In genomic region chr12:45256309-45256708, GRCm38 (mm10) we compare ENCODE assay signal across 22 mouse cellular contexts.
A peak's percentile ranks its signal among the peaks of the same experiment; 100 is the strongest.
DNase-seq lines count a peak whose midpoint lies in the region; ATAC-seq and TF ChIP-seq lines count a peak whose summit lies in the region.
"Had no signal": no experiment of that assay in that cellular context is flagged by ENCODE, and none has a peak within 500 bp of the region (broad histone marks: within the 10 kb centered on the region; RNA-seq: fewer than 3 reads in every experiment).

No protein-coding gene starts in this region.

- H3K27ac ChIP-seq in forebrain, embryonic 11.5 days (ENCODE audit: low read depth, low read length), result no peak overlapping the region
- no peak overlapping the region for H3K27ac ChIP-seq in forebrain, embryonic 15.5 days (replicated peaks)
- no peak overlapping the region for H3K27ac ChIP-seq in hindbrain, embryonic 12.5 days
- no peak overlapping the region for H3K27ac ChIP-seq in hindbrain, embryonic 10.5 days
- H3K27ac ChIP-seq in kidney, postnatal 0 days, result no peak overlapping the region
- H3K27ac ChIP-seq in embryonic facial prominence, embryonic 12.5 days, result no peak overlapping the region
- H3K27ac ChIP-seq: embryonic facial prominence, embryonic 13.5 days; embryonic facial prominence, embryonic 15.5 days; forebrain, embryonic 10.5 days; forebrain, embryonic 13.5 days had no signal

- no peak for TF ChIP-seq CTCF in kidney, postnatal 0 days (IDR thresholded peaks at IDR 0.05; ENCODE audit: low read depth)

- no peak for DNase-seq in forebrain, embryonic 11.5 days (ENCODE audit: low spot score)
- no peak for DNase-seq in hindbrain, embryonic 10.5 days (ENCODE audit: low spot score)
- DNase-seq in kidney, postnatal 0 days (ENCODE audit: low spot score), result no peak
- no peak for DNase-seq in kidney, postnatal 10 days
- no peak for DNase-seq in cerebellum, postnatal 10 days
- DNase-seq: adrenal gland, adult 2 months; adrenal gland, postnatal 10 days; adrenal gland, postnatal 25 days; cerebellum, adult 11 months; cerebellum, adult 18-20 months; cerebellum, adult 8-10 months; cerebellum, adult 9-11 months; cerebellum, postnatal 25 days had no signal

- 83% methylated on average over 5 of the region's 5 CpGs for WGBS in forebrain, embryonic 11.5 days
- 91% methylated on average over 5 of the region's 5 CpGs for WGBS in forebrain, embryonic 15.5 days
- 93% methylated on average over 5 of the region's 5 CpGs for WGBS in hindbrain, embryonic 12.5 days
- WGBS in hindbrain, embryonic 10.5 days, result 93% methylated on average over 5 of the region's 5 CpGs
- WGBS in kidney, postnatal 0 days, result 88% methylated on average over 5 of the region's 5 CpGs
- WGBS in embryonic facial prominence, embryonic 12.5 days, result 90% methylated on average over 5 of the region's 5 CpGs

- H3K4me2 ChIP-seq in forebrain, embryonic 11.5 days (ENCODE audit: low read depth, low read length, severe bottlenecking), result no peak overlapping the region
- H3K4me2 ChIP-seq in forebrain, embryonic 15.5 days (replicated peaks), result no peak overlapping the region
- no peak overlapping the region for H3K4me2 ChIP-seq in hindbrain, embryonic 12.5 days (replicated peaks)
- no peak overlapping the region for H3K4me2 ChIP-seq in kidney, postnatal 0 days (ENCODE audit: low read length)
- H3K4me2 ChIP-seq in embryonic facial prominence, embryonic 12.5 days (replicated peaks), result no peak overlapping the region
- H3K4me2 ChIP-seq: embryonic facial prominence, embryonic 13.5 days; embryonic facial prominence, embryonic 15.5 days; forebrain, embryonic 13.5 days had no signal

- H3K9me3 ChIP-seq in forebrain, embryonic 11.5 days (ENCODE audit: control insufficient read depth, low read length), result no peaks in the 10 kb centered on the region
- H3K9me3 ChIP-seq in forebrain, embryonic 15.5 days, result no peaks in the 10 kb centered on the region
- H3K9me3 ChIP-seq in hindbrain, embryonic 12.5 days (replicated peaks), result no peaks in the 10 kb centered on the region
- no peaks in the 10 kb centered on the region for H3K9me3 ChIP-seq in hindbrain, embryonic 10.5 days
- no peaks in the 10 kb centered on the region for H3K9me3 ChIP-seq in kidney, postnatal 0 days (replicated peaks; ENCODE audit: low read length)
- no peaks in the 10 kb centered on the region for H3K9me3 ChIP-seq in embryonic facial prominence, embryonic 12.5 days
- H3K9me3 ChIP-seq: embryonic facial prominence, embryonic 13.5 days; embryonic facial prominence, embryonic 15.5 days; forebrain, embryonic 10.5 days; forebrain, embryonic 13.5 days had no signal

- 0 out of 2 replicates have a peak, but pooled peaks have one; percentile 18 for ATAC-seq in forebrain, embryonic 11.5 days (replicated peaks; ENCODE audit: low FRiP score)
- ATAC-seq in forebrain, embryonic 15.5 days (replicated peaks), result no peak
- ATAC-seq in hindbrain, embryonic 12.5 days (ENCODE audit: low FRiP score), result 0 out of 2 replicates have a peak, but pooled peaks have one; percentile 26
- ATAC-seq in kidney, postnatal 0 days (replicated peaks; ENCODE audit: low FRiP score, low read depth), result peak; percentile 33; the same call in 1 of the 2 replicates
- peak; percentile 47; the same call in 1 of the 2 replicates for ATAC-seq in embryonic facial prominence, embryonic 12.5 days (ENCODE audit: insufficient number of reproducible peaks, insufficient read depth, low FRiP score, low TSS enrichment)
- ATAC-seq: forebrain, embryonic 13.5 days; forebrain, embryonic 16.5 days had no signal

- H3K36me3 ChIP-seq in forebrain, embryonic 11.5 days (ENCODE audit: control insufficient read depth, insufficient read depth, low read length), result no peaks in the 10 kb centered on the region
- no peaks in the 10 kb centered on the region for H3K36me3 ChIP-seq in forebrain, embryonic 15.5 days
- no peaks in the 10 kb centered on the region for H3K36me3 ChIP-seq in hindbrain, embryonic 12.5 days
- no peaks in the 10 kb centered on the region for H3K36me3 ChIP-seq in hindbrain, embryonic 10.5 days
- no peaks in the 10 kb centered on the region for H3K36me3 ChIP-seq in kidney, postnatal 0 days (ENCODE audit: insufficient read depth, low read length)
- no peaks in the 10 kb centered on the region for H3K36me3 ChIP-seq in embryonic facial prominence, embryonic 12.5 days
- H3K36me3 ChIP-seq: embryonic facial prominence, embryonic 13.5 days; embryonic facial prominence, embryonic 15.5 days; forebrain, embryonic 10.5 days had no signal

- no peak overlapping the region for H3K9ac ChIP-seq in forebrain, embryonic 11.5 days (ENCODE audit: low read length)
- no peak overlapping the region for H3K9ac ChIP-seq in forebrain, embryonic 15.5 days (replicated peaks)
- no peak overlapping the region for H3K9ac ChIP-seq in hindbrain, embryonic 12.5 days
- no peak overlapping the region for H3K9ac ChIP-seq in kidney, postnatal 0 days (ENCODE audit: low read depth, low read length)
- no peak overlapping the region for H3K9ac ChIP-seq in embryonic facial prominence, embryonic 12.5 days
- H3K9ac ChIP-seq: embryonic facial prominence, embryonic 13.5 days; embryonic facial prominence, embryonic 15.5 days; forebrain, embryonic 13.5 days had no signal

- no peaks in the 10 kb centered on the region for H3K4me1 ChIP-seq in forebrain, embryonic 11.5 days (replicated peaks; ENCODE audit: control insufficient read depth, insufficient read depth, low read length)
- no peaks in the 10 kb centered on the region for H3K4me1 ChIP-seq in forebrain, embryonic 15.5 days
- H3K4me1 ChIP-seq in hindbrain, embryonic 12.5 days, result no peaks in the 10 kb centered on the region
- H3K4me1 ChIP-seq in hindbrain, embryonic 10.5 days (replicated peaks), result no peaks in the 10 kb centered on the region
- H3K4me1 ChIP-seq in kidney, postnatal 0 days (replicated peaks; ENCODE audit: insufficient read depth, low read length), result no peaks in the 10 kb centered on the region
- no peaks in the 10 kb centered on the region for H3K4me1 ChIP-seq in embryonic facial prominence, embryonic 12.5 days
- H3K4me1 ChIP-seq: embryonic facial prominence, embryonic 13.5 days; embryonic facial prominence, embryonic 15.5 days; forebrain, embryonic 10.5 days; forebrain, embryonic 13.5 days had no signal

- H3K27me3 ChIP-seq in forebrain, embryonic 11.5 days (ENCODE audit: control insufficient read depth, insufficient read depth, low read length), result no peaks in the 10 kb centered on the region
- no peaks in the 10 kb centered on the region for H3K27me3 ChIP-seq in forebrain, embryonic 15.5 days
- H3K27me3 ChIP-seq in hindbrain, embryonic 12.5 days, result no peaks in the 10 kb centered on the region
- no peaks in the 10 kb centered on the region for H3K27me3 ChIP-seq in hindbrain, embryonic 10.5 days (ENCODE audit: insufficient read depth, poor library complexity, severe bottlenecking)
- no peaks in the 10 kb centered on the region for H3K27me3 ChIP-seq in kidney, postnatal 0 days (ENCODE audit: insufficient read depth, low read length)
- H3K27me3 ChIP-seq in embryonic facial prominence, embryonic 12.5 days, result no peaks in the 10 kb centered on the region
- H3K27me3 ChIP-seq: embryonic facial prominence, embryonic 13.5 days; embryonic facial prominence, embryonic 15.5 days; forebrain, embryonic 13.5 days had no signal

- H3K4me3 ChIP-seq in forebrain, embryonic 11.5 days (ENCODE audit: low read depth, low read length), result no peak overlapping the region
- no peak overlapping the region for H3K4me3 ChIP-seq in forebrain, embryonic 15.5 days
- no peak overlapping the region for H3K4me3 ChIP-seq in hindbrain, embryonic 12.5 days
- H3K4me3 ChIP-seq in hindbrain, embryonic 10.5 days, result no peak overlapping the region
- H3K4me3 ChIP-seq in kidney, postnatal 0 days (replicated peaks; ENCODE audit: low read depth, low read length), result no peak overlapping the region
- H3K4me3 ChIP-seq in embryonic facial prominence, embryonic 12.5 days, result no peak overlapping the region
- H3K4me3 ChIP-seq: embryonic facial prominence, embryonic 13.5 days; embryonic facial prominence, embryonic 15.5 days; erythroblast, embryonic 14.5 days; forebrain, embryonic 10.5 days; forebrain, embryonic 13.5 days had no signal
